Comparison of ENCODE assay signal across 23 mouse cellular contexts in the genomic region with DNA sequence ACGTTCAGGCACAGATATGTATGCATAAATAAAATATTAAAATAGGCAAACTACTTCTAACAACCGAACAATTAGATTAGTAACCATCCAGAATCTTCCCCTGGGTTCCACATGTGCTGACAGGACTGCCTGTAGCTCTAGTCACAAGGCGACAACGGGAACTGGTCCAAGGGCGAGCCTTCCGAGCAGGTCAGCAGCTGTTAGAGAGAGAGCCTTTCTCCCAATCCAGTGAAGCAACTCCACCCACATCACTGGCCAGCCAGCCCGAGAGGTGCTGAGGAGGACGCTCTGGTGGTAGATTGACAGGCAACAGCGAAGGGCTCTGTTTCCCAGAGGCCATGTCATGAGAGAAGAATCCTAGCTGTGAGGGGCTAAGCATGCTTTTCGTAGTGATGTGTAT. TPM values are rescaled to one million over a fixed set of nuclear protein-coding genes. Genes with fewer than 3 reads are reported as not detected.
DNase-seq lines count a peak whose midpoint lies in the region; ATAC-seq and TF ChIP-seq lines count a peak whose summit lies in the region.
"Had no signal": no experiment of that assay in that cellular context is flagged by ENCODE, and none has a peak within 500 bp of the region (broad histone marks: within the 10 kb centered on the region; RNA-seq: fewer than 3 reads in every experiment).

No protein-coding gene starts in this region.

- ATAC-seq in G1E (ENCODE audit: extremely low read depth, insufficient number of reproducible peaks, low FRiP score, poor library complexity, severe bottlenecking): peak; percentile 22; the same call in 1 of the 2 replicates
- ATAC-seq: activated CD4-positive, CD25-positive, alpha-beta regulatory T cell, adult 4 months; forebrain, postnatal 0 days; intestine, postnatal 0 days; liver, postnatal 0 days had no signal

- TF ChIP-seq POLR2A in cerebellum, adult 2 months (IDR thresholded peaks at IDR 0.05; ENCODE audit: borderline replicate concordance, insufficient read depth, low read length): no peak

- peaks cover 53% of the 10 kb centered on the region for H3K4me1 ChIP-seq in G1E (ENCODE audit: insufficient read depth, low read depth, low read length)
- H3K4me1 ChIP-seq in cerebellum, adult 2 months (ENCODE audit: control insufficient read depth, insufficient read depth, low read length): no peaks in the 10 kb centered on the region; the same call in 1 of the 2 replicates
- H3K4me1 ChIP-seq: kidney, embryonic 15.5 days; limb, embryonic 10.5 days had no signal

- peaks cover 3% of the 10 kb centered on the region for H3K9me3 ChIP-seq in G1E (replicated peaks)
- H3K9me3 ChIP-seq: kidney, embryonic 15.5 days; limb, embryonic 10.5 days had no signal

- WGBS in cerebellum, adult 2 months: 63% methylated on average over 10 of the region's 10 CpGs

- H3K36me3 ChIP-seq in G1E (replicated peaks): no peaks in the 10 kb centered on the region
- H3K36me3 ChIP-seq: kidney, embryonic 15.5 days; limb, embryonic 10.5 days had no signal

- H3K4me3 ChIP-seq in G1E (ENCODE audit: low read depth, low read length): no peak overlapping the region
- H3K4me3 ChIP-seq in cerebellum, adult 2 months (replicated peaks; ENCODE audit: insufficient read depth, low read depth, low read length): no peak overlapping the region
- H3K4me3 ChIP-seq: kidney, embryonic 15.5 days; limb, embryonic 10.5 days; megakaryocyte, embryonic 14.5 days had no signal

- intact Hi-C loops in heart, postnatal 10 days (cut with DNase I): no loop called here

- no peak for TF ChIP-seq CTCF in G1E (IDR thresholded peaks at IDR 0.05; ENCODE audit: low read depth, low read length)
- TF ChIP-seq CTCF in cerebellum, adult 2 months (IDR thresholded peaks at IDR 0.05; ENCODE audit: borderline replicate concordance, insufficient read depth, low read depth, low read length): no peak

- no peaks in the 10 kb centered on the region for H3K27me3 ChIP-seq in G1E (ENCODE audit: insufficient read depth, low read length)
- no peaks in the 10 kb centered on the region for H3K27me3 ChIP-seq in cerebellum, adult 2 months (ENCODE audit: control insufficient read depth, insufficient read depth, low read length)
- H3K27me3 ChIP-seq: kidney, embryonic 15.5 days had no signal

- no peak overlapping the region for H3K27ac ChIP-seq in cerebellum, adult 2 months (ENCODE audit: insufficient read depth, low read length)
- H3K27ac ChIP-seq: hindbrain, embryonic 14.5 days; kidney, embryonic 15.5 days; limb, embryonic 10.5 days had no signal

- DNase-seq in G1E (ENCODE audit: low spot score) (no peak), NIH3T3 (ENCODE audit: low read depth) (peak; percentile 31)
- peak; percentile 32 to 39 for DNase-seq in heart, adult 9 months (ENCODE audit: low spot score in 2 of 2)
- peak; percentile 76 to 77 for DNase-seq in heart, postnatal 10 days
- no peak for DNase-seq in retina, embryonic 14.5 days (ENCODE audit: low spot score)
- DNase-seq in thymus, postnatal 14 days: no peak
- DNase-seq in cerebellum, adult 2 months: no peak
- DNase-seq: adrenal gland, postnatal 10 days; cerebellum, postnatal 14 days; embryo, embryonic 11 days; forebrain, postnatal 0 days; kidney, postnatal 4 days; layer of hippocampus, adult 9-11 months; liver, postnatal 0 days; lung, postnatal 14 days; right cerebral cortex, postnatal 4 days had no signal

RNA-seq across cellular contexts. Expression of gene Tmem154, which starts 42.5 kb away (rescaled TPM):
- total RNA-seq in G1E (2014; fragmentation: Nextera tagmentation) (0.63 TPM in 1 of 2 replicates, not detected in the other), G1E (2017) (0.16 and 0.17 TPM in 2 replicates)
- 0.03 and 0.09 TPM in 2 replicates for polyA plus RNA-seq in G1E (2012)
- 1 to 10 TPM; 2.8 to 3.9 TPM for total RNA-seq in heart, postnatal 10 days (2021)
- 0.46 and 0.62 TPM in 2 replicates for polyA plus RNA-seq in cerebellum, adult 2 months (2012; rRNA removed)
- total RNA-seq: midbrain, postnatal 0 days had no signal

Comparison
In these comparisons a context has a peak if more than half of its experiments do, and no peak if none do; other contexts are left out.
1. DNase-seq: peak in NIH3T3 (single experiment), heart, adult 9 months (2 of 2) and heart, postnatal 10 days (2 of 2); none in G1E (single experiment), retina, embryonic 14.5 days (single experiment), thymus, postnatal 14 days (single experiment) and cerebellum, adult 2 months (0 of 2).